Mouse (Mus musculus): ENCODE measurements around the gene Trdmt1. TPM values are rescaled to one million over a fixed set of nuclear protein-coding genes. Genes with fewer than 3 reads are reported as not detected.

Gene Trdmt1
- polyA plus RNA-seq, 1 experiment from 2014 or later = 8.4 TPM

- no peak overlapping the region for H3K27ac ChIP-seq
- no peak overlapping the region for H3K4me3 ChIP-seq
- H3K9me3 ChIP-seq = no peaks in the 10 kb centered on the region
- H3K36me3 ChIP-seq (replicated peaks) = no peaks in the 10 kb centered on the region
- no peaks in the 10 kb centered on the region for H3K4me1 ChIP-seq
- no peaks in the 10 kb centered on the region for H3K27me3 ChIP-seq (ENCODE audit: poor library complexity, severe bottlenecking)
- 94% methylated on average over 7 of the region's 7 CpGs for WGBS
- DNase-seq (ENCODE audit: extremely low spot score, low spot score) = no peak
Measured at GRCm38 (mm10) chr2:13479165-13479564, 65.3 kb downstream of the Trdmt1 start.

- no peak for DNase-seq (ENCODE audit: extremely low spot score, low spot score)
- H3K4me1 ChIP-seq = no peaks in the 10 kb centered on the region
- 92% methylated on average over 3 of the region's 3 CpGs for WGBS
Measured at GRCm38 (mm10) chr2:13470108-13470507, 74.4 kb downstream of the Trdmt1 start.

GRCm38 (mm10) chr2:13469641-13470040, 74.8 kb downstream of the Trdmt1 start:
- WGBS = 93% methylated on average over 4 of the region's 4 CpGs
- no peak for DNase-seq (ENCODE audit: extremely low spot score, low spot score)
- Histone ChIP-seq H3K27me3 (ENCODE audit: poor library complexity, severe bottlenecking) (no peaks in the 10 kb centered on the region), H3K27ac (no peak overlapping the region), H3K4me1 (no peaks in the 10 kb centered on the region), H3K36me3 (replicated peaks) (no peaks in the 10 kb centered on the region), H3K4me3 (no peak overlapping the region), H3K9me3 (no peaks in the 10 kb centered on the region)

More at GRCm38 (mm10) chr2:13470108-13470507, 74.4 kb downstream of the Trdmt1 start:
- H3K27me3 ChIP-seq (ENCODE audit: poor library complexity, severe bottlenecking) = no peaks in the 10 kb centered on the region
- no peaks in the 10 kb centered on the region for H3K36me3 ChIP-seq (replicated peaks)
- no peak overlapping the region for H3K27ac ChIP-seq
- no peak overlapping the region for H3K4me3 ChIP-seq
- no peaks in the 10 kb centered on the region for H3K9me3 ChIP-seq

GRCm38 (mm10) chr2:13466685-13467084, 77.8 kb downstream of the Trdmt1 start:
- H3K4me3 ChIP-seq = no peak overlapping the region
- no peak overlapping the region for H3K27ac ChIP-seq
- DNase-seq (ENCODE audit: extremely low spot score, low spot score) = no peak
- H3K4me1 ChIP-seq = no peaks in the 10 kb centered on the region
- no peaks in the 10 kb centered on the region for H3K27me3 ChIP-seq (ENCODE audit: poor library complexity, severe bottlenecking)
- WGBS = 95% methylated on average over 3 of the region's 3 CpGs
- H3K36me3 ChIP-seq (replicated peaks) = no peaks in the 10 kb centered on the region
- H3K9me3 ChIP-seq = no peaks in the 10 kb centered on the region

Other genes starting within 250 kb of the Trdmt1 start
- gene Cubn, start 52.9 kb downstream of the Trdmt1 start, polyA plus RNA-seq (2016; fragmentation: Nextera tagmentation; extraction: Ambion mirVana) = 0.23 and 0.40 TPM in 2 replicates
- 885 and 899 TPM in 2 replicates for gene Vim, start 29.3 kb upstream of the Trdmt1 start, polyA plus RNA-seq (2016; fragmentation: Nextera tagmentation; extraction: Ambion mirVana)
- 0.37 and 0.69 TPM in 2 replicates for gene St8sia6, start 249.4 kb upstream of the Trdmt1 start, polyA plus RNA-seq (2016; fragmentation: Nextera tagmentation; extraction: Ambion mirVana)